Mouse (Mus musculus): ENCODE results near the gene Selenbp1.
"Not testable (repeated sequence)": the region's sequence is repeated elsewhere in the genome, so short reads cannot be mapped to it uniquely, and the experiment has no call there.

Selenbp1 gene

GRCm38 (mm10) chr3:94932809-94933564, at the start of gene Selenbp1:
Gene Selenbp1 (plus strand): TSS chr3:94933056.
- no peak for DNase-seq (ENCODE audit: low read depth, low spot score)

- DNase-seq (ENCODE audit: low read depth, low spot score), result peak; percentile 80
These were observed 46.3 kb upstream of the Selenbp1 start, which contains the start of gene Psmb4 for GRCm38 (mm10) chr3:94886316-94887224. Gene Psmb4 (minus strand): TSS chr3:94886961.

- no peak for DNase-seq (ENCODE audit: low read depth, low spot score)
These were observed 44.3 kb upstream of the Selenbp1 start for GRCm38 (mm10) chr3:94888595-94888994.

GRCm38 (mm10) chr3:94894076-94894475, 38.8 kb upstream of the Selenbp1 start:
- DNase-seq (ENCODE audit: low read depth, low spot score), result no peak

- peak; percentile 26 for DNase-seq (ENCODE audit: low read depth, low spot score)
These were observed 30.1 kb upstream of the Selenbp1 start for GRCm38 (mm10) chr3:94902747-94903146.

- DNase-seq (ENCODE audit: low read depth, low spot score), result not testable (repeated sequence)
These were observed 28.1 kb upstream of the Selenbp1 start for GRCm38 (mm10) chr3:94904759-94905158.

- no peak for DNase-seq (ENCODE audit: low read depth, low spot score)
These were observed 26.4 kb upstream of the Selenbp1 start for GRCm38 (mm10) chr3:94906482-94906881.

GRCm38 (mm10) chr3:94911050-94911693, 21.7 kb upstream of the Selenbp1 start:
- DNase-seq (ENCODE audit: low read depth, low spot score), result no peak

- no peak for DNase-seq (ENCODE audit: low read depth, low spot score)
These were observed 19.1 kb upstream of the Selenbp1 start for GRCm38 (mm10) chr3:94913801-94914200.

- no peak for DNase-seq (ENCODE audit: low read depth, low spot score)
These were observed 16.7 kb upstream of the Selenbp1 start for GRCm38 (mm10) chr3:94915903-94916741.

- DNase-seq (ENCODE audit: low read depth, low spot score), result no peak
These were observed 15.0 kb upstream of the Selenbp1 start for GRCm38 (mm10) chr3:94917816-94918361.

- no peak for DNase-seq (ENCODE audit: low read depth, low spot score)
These were observed 14.0 kb upstream of the Selenbp1 start for GRCm38 (mm10) chr3:94918845-94919244.

GRCm38 (mm10) chr3:94921104-94921503, 11.8 kb upstream of the Selenbp1 start:
- DNase-seq (ENCODE audit: low read depth, low spot score), result no peak

GRCm38 (mm10) chr3:94922333-94922732, 10.5 kb upstream of the Selenbp1 start:
- no peak for DNase-seq (ENCODE audit: low read depth, low spot score)

GRCm38 (mm10) chr3:94924688-94925087, 8.2 kb upstream of the Selenbp1 start:
- DNase-seq (ENCODE audit: low read depth, low spot score), result no peak

GRCm38 (mm10) chr3:94926301-94926736, 6.5 kb upstream of the Selenbp1 start:
- DNase-seq (ENCODE audit: low read depth, low spot score), result not testable (repeated sequence)

- DNase-seq (ENCODE audit: low read depth, low spot score), result not testable (repeated sequence)
These were observed 3.9 kb upstream of the Selenbp1 start for GRCm38 (mm10) chr3:94928979-94929378.

GRCm38 (mm10) chr3:94930386-94931266, 2.2 kb upstream of the Selenbp1 start:
- DNase-seq (ENCODE audit: low read depth, low spot score), result not testable (repeated sequence)

- not testable (repeated sequence) for DNase-seq (ENCODE audit: low read depth, low spot score)
These were observed 1.3 kb upstream of the Selenbp1 start for GRCm38 (mm10) chr3:94931427-94932082.

Measured in retina, adult 2 months (tissue).